8 mouse cellular contexts compared by ENCODE assay signal in the genomic region with DNA sequence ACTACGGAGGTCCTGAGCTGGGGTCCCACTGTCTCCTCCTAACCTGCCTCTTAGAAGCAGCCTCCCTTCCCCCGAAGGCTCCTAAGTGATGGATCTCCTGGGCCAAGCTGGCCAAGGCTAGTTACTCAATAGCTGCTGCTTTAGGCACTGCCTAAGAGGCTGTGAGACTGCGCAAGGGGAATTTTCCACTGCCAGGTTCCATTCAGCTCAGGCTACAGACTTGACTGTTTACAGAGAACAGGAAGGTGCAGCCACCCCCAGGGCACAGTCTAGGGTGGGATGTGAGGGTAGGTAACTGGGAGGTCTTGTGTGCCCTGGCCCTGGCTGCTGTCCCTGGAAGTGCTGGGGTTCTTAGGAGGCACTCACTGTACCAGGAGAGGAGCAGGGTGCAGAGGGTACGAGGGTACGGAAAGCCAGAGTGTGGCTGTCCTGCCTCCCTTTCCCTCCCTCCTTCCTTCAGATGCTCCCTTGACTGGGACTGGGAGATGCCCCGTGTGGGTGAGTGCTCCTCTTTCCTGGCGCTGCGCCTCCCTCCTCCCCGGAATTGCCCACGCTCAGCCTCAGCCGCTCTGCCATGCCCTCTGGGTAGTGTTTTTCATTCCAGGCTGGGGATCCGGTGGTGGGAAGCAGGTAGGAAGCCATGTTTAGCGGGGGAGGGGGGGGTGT.
DNase-seq lines count a peak whose midpoint lies in the region; ATAC-seq and TF ChIP-seq lines count a peak whose summit lies in the region.

No protein-coding gene starts in this region.

- H3K27ac ChIP-seq in cortical plate, adult 2 months (ENCODE audit: insufficient read depth, low read length) = peak overlapping the region; percentile 12; the same call in 1 of the 2 replicates
- H3K27ac ChIP-seq in heart, embryonic 14.5 days (replicated peaks in 1 of 2; ENCODE audit: control insufficient read depth in 1 of 2, insufficient read depth in 1 of 2, low read depth in 2 of 2, low read length in 2 of 2) = no peak overlapping the region
- H3K27ac ChIP-seq in lung, postnatal 0 days (ENCODE audit: low read length) = no peak overlapping the region

- no peaks in the 10 kb centered on the region for H3K9me3 ChIP-seq in heart, embryonic 14.5 days (ENCODE audit: control insufficient read depth, low read length)
- H3K9me3 ChIP-seq in lung, postnatal 0 days (ENCODE audit: low read length) = no peaks in the 10 kb centered on the region

- H3K27me3 ChIP-seq in heart, embryonic 14.5 days (ENCODE audit: control insufficient read depth, insufficient read depth, low read length) = no peaks in the 10 kb centered on the region
- H3K27me3 ChIP-seq in lung, postnatal 0 days (replicated peaks; ENCODE audit: insufficient read depth, low read length) = no peaks in the 10 kb centered on the region
- H3K27me3 ChIP-seq in splenic B cell, adult 2 months (ENCODE audit: control insufficient read depth, insufficient read depth, low read length, poor library complexity, severe bottlenecking) = no peaks in the 10 kb centered on the region

- H3K4me2 ChIP-seq in heart, embryonic 14.5 days (ENCODE audit: low read length) = peak overlapping the region; percentile 46
- 0 out of 2 replicates have a peak overlapping the region, but pooled peaks have one; percentile 25 for H3K4me2 ChIP-seq in lung, postnatal 0 days (replicated peaks; ENCODE audit: low read depth, low read length)

- no peak for TF ChIP-seq EP300 in lung, postnatal 0 days (IDR thresholded peaks at IDR 0.05)

- H3K9ac ChIP-seq in heart, embryonic 14.5 days (ENCODE audit: low read length) = no peak overlapping the region
- H3K9ac ChIP-seq in lung, postnatal 0 days (replicated peaks; ENCODE audit: low read depth) = no peak overlapping the region

- H3K36me3 ChIP-seq in heart, embryonic 14.5 days (ENCODE audit: control insufficient read depth, insufficient read depth, low read length) = no peaks in the 10 kb centered on the region
- no peaks in the 10 kb centered on the region for H3K36me3 ChIP-seq in lung, postnatal 0 days (ENCODE audit: insufficient read depth, low read length)
- H3K36me3 ChIP-seq in splenic B cell, adult 2 months (ENCODE audit: control insufficient read depth, insufficient read depth, low read length, poor library complexity, severe bottlenecking) = no peaks in the 10 kb centered on the region

- WGBS in heart, embryonic 14.5 days = 23% methylated on average over 13 of the region's 13 CpGs
- 12% methylated on average over 12 of the region's 13 CpGs for WGBS in lung, postnatal 0 days

- TF ChIP-seq POLR2A in cortical plate, adult 2 months (IDR thresholded peaks at IDR 0.05; ENCODE audit: extremely low read depth, insufficient read depth, low read length) = 0 out of 2 replicates have a peak, but pooled peaks have one; percentile 11

- no peak for TF ChIP-seq CTCF in cortical plate, adult 2 months (IDR thresholded peaks at IDR 0.05; ENCODE audit: extremely low read depth, insufficient read depth, low read length)
- TF ChIP-seq CTCF in lung, postnatal 0 days (IDR thresholded peaks at IDR 0.05) = 0 out of 2 replicates have a peak, but pooled peaks have one; percentile 0

- no peak overlapping the region for H3K4me3 ChIP-seq in cortical plate, adult 2 months (ENCODE audit: insufficient read depth, low read length)
- H3K4me3 ChIP-seq in heart, embryonic 14.5 days (ENCODE audit: control insufficient read depth in 1 of 2, insufficient read depth in 1 of 2, low read depth in 1 of 2, low read length in 2 of 2) = no peak overlapping the region
- no peak overlapping the region for H3K4me3 ChIP-seq in lung, postnatal 0 days (ENCODE audit: low read depth, low read length)

- H3K4me1 ChIP-seq in cortical plate, adult 2 months (ENCODE audit: control insufficient read depth, insufficient read depth, low read length) = peaks cover 4% of the 10 kb centered on the region
- H3K4me1 ChIP-seq in heart, embryonic 14.5 days (ENCODE audit: control insufficient read depth in 2 of 2, insufficient read depth in 2 of 2, low read length in 2 of 2) = peaks cover 13% of the 10 kb centered on the region in 2 experiments; a peak in 3 of 4 replicates
- peaks cover 4% of the 10 kb centered on the region; the same call in 1 of the 2 replicates for H3K4me1 ChIP-seq in lung, postnatal 0 days (ENCODE audit: insufficient read depth, low read depth, low read length)

- peak; percentile 5 to 6 for DNase-seq in thymus, adult 18-20 months
- DNase-seq in thymus, postnatal 4 days = no peak
- DNase-seq in kidney, postnatal 14 days = peak; percentile 76
- DNase-seq in lung, postnatal 0 days (ENCODE audit: low spot score) = peak; percentile 30
- peak; percentile 10 for DNase-seq in splenic B cell, adult 2 months (ENCODE audit: low read depth, low spot score)

- no peak for ATAC-seq in heart, embryonic 14.5 days (ENCODE audit: insufficient number of reproducible peaks, insufficient read depth, low FRiP score, low read depth)
- peak; percentile 59 for ATAC-seq in lung, postnatal 0 days
- ATAC-seq in erythroblast, adult 5-6 weeks (replicated peaks; ENCODE audit: low FRiP score, poor library complexity, severe bottlenecking) = no peak
